ENCODE assay signal across 9 mouse cellular contexts in genomic region chr5:122968322-122968721, GRCm38 (mm10). TPM values are rescaled to one million over a fixed set of nuclear protein-coding genes. Genes with fewer than 3 reads are reported as not detected.
DNase-seq lines count a peak whose midpoint lies in the region; ATAC-seq lines count a peak whose summit lies in the region.
"Had no signal": no experiment of that assay in that cellular context is flagged by ENCODE, and none has a peak within 500 bp of the region (broad histone marks: within the 10 kb centered on the region; RNA-seq: fewer than 3 reads in every experiment).

No protein-coding gene starts in this region.

- no peak for ATAC-seq in midbrain, embryonic 16.5 days
- ATAC-seq in intestine, embryonic 16.5 days, result peak; percentile 62; the same call in 1 of the 2 replicates
- ATAC-seq in monocyte, adult 5-6 weeks (replicated peaks; ENCODE audit: insufficient number of reproducible peaks, low FRiP score, low TSS enrichment, poor library complexity, severe bottlenecking), result peak; percentile 75

- H3K27ac ChIP-seq in midbrain, embryonic 10.5 days (replicated peaks), result no peak overlapping the region
- no peak overlapping the region for H3K27ac ChIP-seq in midbrain, embryonic 16.5 days (ENCODE audit: low read length)
- no peak overlapping the region for H3K27ac ChIP-seq in intestine, embryonic 16.5 days (ENCODE audit: low read length)
- H3K27ac ChIP-seq: limb, embryonic 15.5 days had no signal

- intact Hi-C loops in left cerebral cortex, postnatal 10 days (cut with DNase I), result loop anchor here (5.0 kb wide), 2 partner anchors 44 to 79 kb away; partner anchors contain the start of gene Morn3

- H3K9ac ChIP-seq in midbrain, embryonic 16.5 days (ENCODE audit: low read depth, low read length), result no peak overlapping the region
- H3K9ac ChIP-seq in intestine, embryonic 16.5 days (ENCODE audit: low read depth, low read length), result no peak overlapping the region
- H3K9ac ChIP-seq: limb, embryonic 15.5 days had no signal

- peak; percentile 72 for DNase-seq in midbrain, embryonic 10.5 days (ENCODE audit: low spot score)
- DNase-seq in c-Kit-positive CD71-positive TER-119-negative erythroid progenitor cells, embryonic 14.5 days (ENCODE audit: low read depth), result peak; percentile 51
- DNase-seq in forelimb bud, embryonic 11.5 days (ENCODE audit: low read depth, low spot score), result peak; percentile 67
- peak; percentile 67 to 79 for DNase-seq in left cerebral cortex, postnatal 10 days (ENCODE audit: extremely low spot score in 1 of 2, low spot score in 2 of 2)
- peak; percentile 90 for DNase-seq in splenic B cell, adult 2 months (ENCODE audit: low read depth, low spot score)

- H3K4me2 ChIP-seq in midbrain, embryonic 16.5 days (ENCODE audit: low read length), result no peak overlapping the region
- H3K4me2 ChIP-seq in intestine, embryonic 16.5 days (ENCODE audit: low read depth, low read length), result no peak overlapping the region
- H3K4me2 ChIP-seq: limb, embryonic 15.5 days had no signal

- H3K9me3 ChIP-seq in midbrain, embryonic 10.5 days (replicated peaks), result no peaks in the 10 kb centered on the region
- H3K9me3 ChIP-seq in midbrain, embryonic 16.5 days (replicated peaks; ENCODE audit: control insufficient read depth, low read length, poor library complexity, severe bottlenecking), result no peaks in the 10 kb centered on the region
- no peaks in the 10 kb centered on the region for H3K9me3 ChIP-seq in intestine, embryonic 16.5 days (ENCODE audit: control insufficient read depth, low read length)
- H3K9me3 ChIP-seq: limb, embryonic 15.5 days had no signal

- no peaks in the 10 kb centered on the region for H3K4me1 ChIP-seq in midbrain, embryonic 10.5 days
- no peaks in the 10 kb centered on the region; the same call in 1 of the 2 replicates for H3K4me1 ChIP-seq in midbrain, embryonic 16.5 days (ENCODE audit: control insufficient read depth, insufficient read depth, low read length)
- H3K4me1 ChIP-seq in intestine, embryonic 16.5 days (ENCODE audit: control insufficient read depth, insufficient read depth, low read length), result no peaks in the 10 kb centered on the region

- no peak overlapping the region for H3K4me3 ChIP-seq in midbrain, embryonic 10.5 days
- H3K4me3 ChIP-seq in midbrain, embryonic 16.5 days (ENCODE audit: low read depth, low read length), result no peak overlapping the region
- H3K4me3 ChIP-seq in intestine, embryonic 16.5 days (ENCODE audit: low read length), result no peak overlapping the region
- H3K4me3 ChIP-seq: limb, embryonic 15.5 days had no signal

- H3K27me3 ChIP-seq in midbrain, embryonic 10.5 days (ENCODE audit: low read depth, poor library complexity, severe bottlenecking), result no peaks in the 10 kb centered on the region
- H3K27me3 ChIP-seq in midbrain, embryonic 16.5 days (ENCODE audit: control insufficient read depth, insufficient read depth, low read depth, low read length), result no peaks in the 10 kb centered on the region
- no peaks in the 10 kb centered on the region for H3K27me3 ChIP-seq in intestine, embryonic 16.5 days (replicated peaks; ENCODE audit: control insufficient read depth, insufficient read depth, low read length)
- H3K27me3 ChIP-seq in splenic B cell, adult 2 months (ENCODE audit: control insufficient read depth, insufficient read depth, low read length, poor library complexity, severe bottlenecking), result no peaks in the 10 kb centered on the region
- H3K27me3 ChIP-seq: limb, embryonic 15.5 days had no signal

- peaks cover 22% of the 10 kb centered on the region; the same call in 1 of the 2 replicates for H3K36me3 ChIP-seq in midbrain, embryonic 10.5 days
- H3K36me3 ChIP-seq in midbrain, embryonic 16.5 days (ENCODE audit: control insufficient read depth, insufficient read depth, low read length), result no peaks in the 10 kb centered on the region
- H3K36me3 ChIP-seq in intestine, embryonic 16.5 days (ENCODE audit: control insufficient read depth, insufficient read depth, low read length), result no peaks in the 10 kb centered on the region
- no peaks in the 10 kb centered on the region for H3K36me3 ChIP-seq in splenic B cell, adult 2 months (ENCODE audit: control insufficient read depth, insufficient read depth, low read length, poor library complexity, severe bottlenecking)
- H3K36me3 ChIP-seq: limb, embryonic 15.5 days had no signal

- 33% methylated on average over 4 of the region's 4 CpGs for WGBS in midbrain, embryonic 10.5 days
- WGBS in midbrain, embryonic 16.5 days, result 28% methylated on average over 4 of the region's 4 CpGs
- WGBS in intestine, embryonic 16.5 days, result 22% methylated on average over 4 of the region's 4 CpGs

RNA-seq across cellular contexts. Expression of gene Kdm2b, which starts 21.3 kb away (rescaled TPM):
- polyA plus RNA-seq in midbrain, embryonic 10.5 days (2016; fragmentation: Nextera tagmentation; extraction: Ambion mirVana), result 77.9 and 83.9 TPM in 2 replicates
- polyA plus RNA-seq in midbrain, embryonic 16.5 days (2015; fragmentation: Nextera tagmentation; extraction: Ambion mirVana), result 117 and 123 TPM in 2 replicates
- polyA plus RNA-seq in intestine, embryonic 16.5 days (2015; fragmentation: Nextera tagmentation; extraction: Ambion mirVana), result 21.6 and 22.4 TPM in 2 replicates
- total RNA-seq in left cerebral cortex, postnatal 10 days (2021), result 10 to 100 TPM; 48.9 to 51.1 TPM
- 24.1 to 26.8 TPM (median 25.5 TPM) in 3 replicates for total RNA-seq in monocyte, adult 5-6 weeks (2017)

RNA-seq across cellular contexts. Expression of gene Orai1, which starts 46.6 kb away (rescaled TPM):
- 8.7 and 10.3 TPM in 2 replicates for polyA plus RNA-seq in midbrain, embryonic 10.5 days (2016; fragmentation: Nextera tagmentation; extraction: Ambion mirVana)
- polyA plus RNA-seq in midbrain, embryonic 16.5 days (2015; fragmentation: Nextera tagmentation; extraction: Ambion mirVana), result 9.3 and 10.7 TPM in 2 replicates
- polyA plus RNA-seq in intestine, embryonic 16.5 days (2015; fragmentation: Nextera tagmentation; extraction: Ambion mirVana), result 20.1 and 21.9 TPM in 2 replicates
- 10 to 100 TPM in 1 of 2 experiments, 1 to 10 TPM in 1; 9.0 to 10.1 TPM for total RNA-seq in left cerebral cortex, postnatal 10 days (2021)
- 14.6 to 21.8 TPM (median 17.2 TPM) in 3 replicates for total RNA-seq in monocyte, adult 5-6 weeks (2017)
